Mouse (Mus musculus): ENCODE measurements around the gene Krtap5-2. TPM values are rescaled to one million over a fixed set of nuclear protein-coding genes. Genes with fewer than 3 reads are reported as not detected.
"Not testable (repeated sequence)": the region's sequence is repeated elsewhere in the genome, so short reads cannot be mapped to it uniquely, and the experiment has no call there.

The Krtap5-2 gene
- polyA plus RNA-seq, 1 experiment from 2014 or later = not detected

DNA sequence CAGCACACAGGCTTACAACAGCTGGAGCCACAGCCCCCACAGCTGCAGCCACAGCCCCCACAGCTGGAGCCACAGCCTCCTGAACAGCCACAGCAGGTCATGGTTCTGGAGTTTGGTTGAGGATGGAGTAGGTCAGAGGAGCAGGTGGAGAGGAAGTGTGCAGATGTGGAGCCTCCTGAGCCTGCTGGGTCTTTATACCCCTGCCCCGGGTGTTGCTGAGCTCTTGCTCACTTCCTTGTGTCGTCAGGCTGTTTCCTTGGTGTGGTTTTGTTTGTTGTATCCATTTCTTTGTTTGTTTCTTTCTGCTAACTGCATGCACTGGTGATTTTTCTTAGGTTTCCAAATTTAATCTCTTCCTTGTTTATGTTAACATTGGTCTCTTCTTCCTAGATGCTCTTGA lies 39.9 kb downstream of the Krtap5-2 start, which contains the start of gene Gm39115:
Gm39115 (minus strand) TSS at position 101 of the 400 bp plus-strand sequence.
- ATAC-seq (ENCODE audit: insufficient number of reproducible peaks, insufficient read depth, low FRiP score, low read depth); H3K9me3 ChIP-seq (ENCODE audit: control insufficient read depth, low read length); H3K4me1 ChIP-seq (ENCODE audit: control insufficient read depth in 2 of 2, insufficient read depth in 2 of 2, low read length in 2 of 2); H3K4me2 ChIP-seq (ENCODE audit: low read length); H3K27ac ChIP-seq (replicated peaks in 1 of 2; ENCODE audit: control insufficient read depth in 1 of 2, insufficient read depth in 1 of 2, low read depth in 2 of 2, low read length in 2 of 2); H3K9ac ChIP-seq (ENCODE audit: low read length); H3K36me3 ChIP-seq (ENCODE audit: control insufficient read depth, insufficient read depth, low read length); H3K27me3 ChIP-seq (ENCODE audit: control insufficient read depth, insufficient read depth, low read length); H3K4me3 ChIP-seq (ENCODE audit: control insufficient read depth in 1 of 2, insufficient read depth in 1 of 2, low read depth in 1 of 2, low read length in 2 of 2): not testable (repeated sequence)
- 53% methylated on average over 2 of the region's 2 CpGs for WGBS

DNA sequence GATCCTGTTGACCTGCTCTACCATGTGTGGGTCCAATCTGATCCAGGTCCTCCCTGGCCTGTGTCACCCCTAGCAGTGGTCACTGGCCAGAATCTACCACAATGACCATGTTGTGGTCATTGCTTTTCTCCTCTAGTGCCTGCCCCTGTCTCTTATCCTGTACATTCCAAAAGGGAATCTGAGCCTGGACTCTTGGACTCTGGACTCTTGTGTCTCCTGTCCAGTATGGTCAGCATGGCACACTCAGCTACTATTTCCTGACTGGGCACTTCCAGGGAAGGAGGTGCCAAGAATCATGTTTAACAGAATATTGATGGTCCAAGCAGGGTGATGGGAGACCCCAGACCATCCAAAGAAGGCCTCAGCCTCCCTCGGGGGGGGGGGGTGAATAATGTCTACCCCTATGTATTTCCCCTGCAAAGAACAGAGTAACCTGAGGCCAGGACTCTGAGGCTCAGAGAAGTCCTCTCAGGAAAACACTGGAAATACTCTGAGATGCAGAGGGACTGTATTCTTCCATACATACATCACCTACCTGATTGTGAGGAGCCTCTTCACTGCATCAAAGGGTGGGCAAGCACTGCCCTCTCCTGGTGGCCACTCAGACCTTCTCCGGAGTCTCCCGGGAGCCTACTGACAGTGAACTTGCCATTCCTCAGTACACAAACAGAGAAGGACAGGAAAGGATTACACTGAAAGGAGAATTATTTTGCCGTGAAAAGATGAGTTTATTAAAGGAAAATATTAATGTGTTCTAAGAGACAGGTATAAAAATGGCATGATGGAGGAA lies 41.4 kb downstream of the Krtap5-2 start:
- Histone ChIP-seq H3K4me3 (ENCODE audit: control insufficient read depth in 1 of 2, insufficient read depth in 1 of 2, low read depth in 1 of 2, low read length in 2 of 2) (no peak overlapping the region), H3K27me3 (ENCODE audit: control insufficient read depth, insufficient read depth, low read length) (0 out of 2 replicates have a peak, but pooled peaks cover 6% of the 10 kb centered on the region), H3K4me1 (ENCODE audit: control insufficient read depth in 2 of 2, insufficient read depth in 2 of 2, low read length in 2 of 2) (no peaks in the 10 kb centered on the region), H3K9ac (ENCODE audit: low read length) (no peak overlapping the region), H3K27ac (replicated peaks in 1 of 2; ENCODE audit: control insufficient read depth in 1 of 2, insufficient read depth in 1 of 2, low read depth in 2 of 2, low read length in 2 of 2) (no peak overlapping the region), H3K36me3 (ENCODE audit: control insufficient read depth, insufficient read depth, low read length) (no peaks in the 10 kb centered on the region), H3K4me2 (ENCODE audit: low read length) (no peak overlapping the region), H3K9me3 (ENCODE audit: control insufficient read depth, low read length) (no peaks in the 10 kb centered on the region)
- WGBS = 43% methylated on average over 4 of the region's 4 CpGs
- no peak for ATAC-seq (ENCODE audit: insufficient number of reproducible peaks, insufficient read depth, low FRiP score, low read depth)

GRCm38 (mm10) chr7:142128843-142129242 lies 47.0 kb downstream of the Krtap5-2 start:
- 55% methylated on average over 4 of the region's 4 CpGs for WGBS
- Histone ChIP-seq H3K27me3 (ENCODE audit: control insufficient read depth, insufficient read depth, low read length) (no peaks in the 10 kb centered on the region), H3K9ac (ENCODE audit: low read length) (no peak overlapping the region), H3K36me3 (ENCODE audit: control insufficient read depth, insufficient read depth, low read length) (no peaks in the 10 kb centered on the region), H3K4me1 (ENCODE audit: control insufficient read depth in 2 of 2, insufficient read depth in 2 of 2, low read length in 2 of 2) (no peaks in the 10 kb centered on the region), H3K27ac (replicated peaks in 1 of 2; ENCODE audit: control insufficient read depth in 1 of 2, insufficient read depth in 1 of 2, low read depth in 2 of 2, low read length in 2 of 2) (no peak overlapping the region), H3K4me3 (ENCODE audit: control insufficient read depth in 1 of 2, insufficient read depth in 1 of 2, low read depth in 1 of 2, low read length in 2 of 2) (no peak overlapping the region), H3K9me3 (ENCODE audit: control insufficient read depth, low read length) (no peaks in the 10 kb centered on the region), H3K4me2 (ENCODE audit: low read length) (no peak overlapping the region)
- ATAC-seq (ENCODE audit: insufficient number of reproducible peaks, insufficient read depth, low FRiP score, low read depth) = no peak

Other genes starting within 250 kb of the Krtap5-2 start
- 0.27 and 0.69 TPM in 2 replicates for gene Brsk2, start 226.3 kb downstream of the Krtap5-2 start, polyA plus RNA-seq (2014; fragmentation: Nextera tagmentation; extraction: Ambion mirVana)
- 46.8 and 48.9 TPM in 2 replicates for gene Mob2, start 114.9 kb downstream of the Krtap5-2 start, polyA plus RNA-seq (2014; fragmentation: Nextera tagmentation; extraction: Ambion mirVana)
- gene Dusp8, start 80.2 kb downstream of the Krtap5-2 start, polyA plus RNA-seq (2014; fragmentation: Nextera tagmentation; extraction: Ambion mirVana) = 13.3 and 16.7 TPM in 2 replicates
- not detected in 2 replicates for gene Gm45618, start 55.3 kb downstream of the Krtap5-2 start, polyA plus RNA-seq (2014; fragmentation: Nextera tagmentation; extraction: Ambion mirVana)
- gene Gm39115, start 40.0 kb downstream of the Krtap5-2 start, polyA plus RNA-seq (2014; fragmentation: Nextera tagmentation; extraction: Ambion mirVana) = not detected in 2 replicates
- not detected in 2 replicates for gene Gm45337, start 31.4 kb downstream of the Krtap5-2 start, polyA plus RNA-seq (2014; fragmentation: Nextera tagmentation; extraction: Ambion mirVana)
- not detected in 2 replicates for gene Gm29735, start 18.9 kb downstream of the Krtap5-2 start, polyA plus RNA-seq (2014; fragmentation: Nextera tagmentation; extraction: Ambion mirVana)
- gene Gm4553, start 10.3 kb downstream of the Krtap5-2 start, polyA plus RNA-seq (2014; fragmentation: Nextera tagmentation; extraction: Ambion mirVana) = not detected in 2 replicates
- not detected in 2 replicates for gene Gm10153, start 14.4 kb upstream of the Krtap5-2 start, polyA plus RNA-seq (2014; fragmentation: Nextera tagmentation; extraction: Ambion mirVana)
- not detected in 2 replicates for gene Krtap5-3, start 25.4 kb upstream of the Krtap5-2 start, polyA plus RNA-seq (2014; fragmentation: Nextera tagmentation; extraction: Ambion mirVana)
- not detected in 2 replicates for gene Gm7579, start 35.9 kb upstream of the Krtap5-2 start, polyA plus RNA-seq (2014; fragmentation: Nextera tagmentation; extraction: Ambion mirVana)
- gene Krtap5-5, start 54.0 kb upstream of the Krtap5-2 start, polyA plus RNA-seq (2014; fragmentation: Nextera tagmentation; extraction: Ambion mirVana) = not detected in 2 replicates
- gene Gm40460, start 65.1 kb upstream of the Krtap5-2 start, polyA plus RNA-seq (2014; fragmentation: Nextera tagmentation; extraction: Ambion mirVana) = not detected in 2 replicates
- not detected in 2 replicates for gene Gm2431, start 82.3 kb upstream of the Krtap5-2 start, polyA plus RNA-seq (2014; fragmentation: Nextera tagmentation; extraction: Ambion mirVana)
- not detected in 2 replicates for gene Gm4559, start 98.4 kb upstream of the Krtap5-2 start, polyA plus RNA-seq (2014; fragmentation: Nextera tagmentation; extraction: Ambion mirVana)
- not detected in 2 replicates for gene Krtap5-1, start 121.1 kb upstream of the Krtap5-2 start, polyA plus RNA-seq (2014; fragmentation: Nextera tagmentation; extraction: Ambion mirVana)
- gene Krtap5-4, start 127.5 kb upstream of the Krtap5-2 start, polyA plus RNA-seq (2014; fragmentation: Nextera tagmentation; extraction: Ambion mirVana) = 0.19 TPM in 1 of 2 replicates, not detected in the other
- gene Ifitm10, start 197.7 kb upstream of the Krtap5-2 start, polyA plus RNA-seq (2014; fragmentation: Nextera tagmentation; extraction: Ambion mirVana) = 4.2 and 7.5 TPM in 2 replicates
- gene Gm49369, start 206.7 kb upstream of the Krtap5-2 start, polyA plus RNA-seq (2014; fragmentation: Nextera tagmentation; extraction: Ambion mirVana) = not detected in 2 replicates
- 516 and 537 TPM in 2 replicates for gene Ctsd, start 212.0 kb upstream of the Krtap5-2 start, polyA plus RNA-seq (2014; fragmentation: Nextera tagmentation; extraction: Ambion mirVana)

All from heart, embryonic 14.5 days (tissue).